ENCODE assay signal across 8 mouse cellular contexts in genomic region chr6:87597116-87597833, GRCm38 (mm10). TPM values are rescaled to one million over a fixed set of nuclear protein-coding genes. Genes with fewer than 3 reads are reported as not detected.
A peak's percentile ranks its signal among the peaks of the same experiment; 100 is the strongest.
DNase-seq lines count a peak whose midpoint lies in the region; ATAC-seq lines count a peak whose summit lies in the region.

No protein-coding gene starts in this region.

- peak; percentile 54 for DNase-seq in gastrocnemius, postnatal 14 days
- no peak for DNase-seq in gastrocnemius, adult 8-10 months (ENCODE audit: low spot score in 2 of 2)
- DNase-seq in kidney, postnatal 36 days, result peak; percentile 76 to 87
- no peak for DNase-seq in liver, embryonic 11.5 days (ENCODE audit: low spot score)
- no peak for DNase-seq in urinary bladder, postnatal 36 days (ENCODE audit: low spot score in 2 of 2)

- H3K4me3 ChIP-seq in forebrain, embryonic 16.5 days (replicated peaks; ENCODE audit: low read length), result no peak overlapping the region
- no peak overlapping the region for H3K4me3 ChIP-seq in liver, embryonic 11.5 days (ENCODE audit: low read depth, low read length)
- H3K4me3 ChIP-seq in intestine, embryonic 16.5 days (ENCODE audit: low read length), result no peak overlapping the region

- intact Hi-C loops in gastrocnemius, postnatal 14 days (cut with DNase I; ENCODE audit: low total_unique reads), result no loop called here

- 15% methylated on average over 10 of the region's 10 CpGs for WGBS in forebrain, embryonic 16.5 days
- 57% methylated on average over 10 of the region's 10 CpGs for WGBS in liver, embryonic 11.5 days
- WGBS in intestine, embryonic 16.5 days, result 43% methylated on average over 10 of the region's 10 CpGs

- H3K4me2 ChIP-seq in forebrain, embryonic 16.5 days (ENCODE audit: low read length), result no peak overlapping the region
- no peak overlapping the region for H3K4me2 ChIP-seq in liver, embryonic 11.5 days
- no peak overlapping the region for H3K4me2 ChIP-seq in intestine, embryonic 16.5 days (ENCODE audit: low read depth, low read length)

- peaks cover 6% of the 10 kb centered on the region for H3K4me1 ChIP-seq in forebrain, embryonic 16.5 days (replicated peaks; ENCODE audit: control insufficient read depth, insufficient read depth, low read length)
- no peaks in the 10 kb centered on the region for H3K4me1 ChIP-seq in liver, embryonic 11.5 days (replicated peaks; ENCODE audit: control insufficient read depth, insufficient read depth, low read length)
- H3K4me1 ChIP-seq in intestine, embryonic 16.5 days (ENCODE audit: control insufficient read depth, insufficient read depth, low read length), result no peaks in the 10 kb centered on the region

- H3K27me3 ChIP-seq in forebrain, embryonic 16.5 days (replicated peaks; ENCODE audit: control insufficient read depth, insufficient read depth, low read length), result no peaks in the 10 kb centered on the region
- no peaks in the 10 kb centered on the region; the same call in 1 of the 2 replicates for H3K27me3 ChIP-seq in liver, embryonic 11.5 days (replicated peaks; ENCODE audit: control insufficient read depth, insufficient read depth, low read length)
- no peaks in the 10 kb centered on the region for H3K27me3 ChIP-seq in intestine, embryonic 16.5 days (replicated peaks; ENCODE audit: control insufficient read depth, insufficient read depth, low read length)

- H3K36me3 ChIP-seq in forebrain, embryonic 16.5 days (ENCODE audit: control insufficient read depth, insufficient read depth), result no peaks in the 10 kb centered on the region
- H3K36me3 ChIP-seq in liver, embryonic 11.5 days (ENCODE audit: control insufficient read depth, insufficient read depth, low read length), result no peaks in the 10 kb centered on the region
- H3K36me3 ChIP-seq in intestine, embryonic 16.5 days (ENCODE audit: control insufficient read depth, insufficient read depth, low read length), result no peaks in the 10 kb centered on the region

- no peaks in the 10 kb centered on the region for H3K9me3 ChIP-seq in forebrain, embryonic 16.5 days (ENCODE audit: control insufficient read depth, low read length)
- no peaks in the 10 kb centered on the region for H3K9me3 ChIP-seq in liver, embryonic 11.5 days (ENCODE audit: control insufficient read depth, low read length)
- H3K9me3 ChIP-seq in intestine, embryonic 16.5 days (ENCODE audit: control insufficient read depth, low read length), result no peaks in the 10 kb centered on the region

- no peak overlapping the region for H3K9ac ChIP-seq in forebrain, embryonic 16.5 days (replicated peaks; ENCODE audit: low read depth, low read length)
- H3K9ac ChIP-seq in liver, embryonic 11.5 days (ENCODE audit: low read depth, low read length), result no peak overlapping the region
- no peak overlapping the region for H3K9ac ChIP-seq in intestine, embryonic 16.5 days (ENCODE audit: low read depth, low read length)

- peak overlapping the region; percentile 33 for H3K27ac ChIP-seq in forebrain, embryonic 16.5 days (ENCODE audit: low read length)
- no peak overlapping the region for H3K27ac ChIP-seq in liver, embryonic 11.5 days (ENCODE audit: low read depth, low read length)
- no peak overlapping the region for H3K27ac ChIP-seq in intestine, embryonic 16.5 days (ENCODE audit: low read length)

- ATAC-seq in CD4-positive, CD25-positive, alpha-beta regulatory T cell, adult 4 months, result peak; percentile 98
- peak; percentile 97 for ATAC-seq in forebrain, embryonic 16.5 days
- ATAC-seq in liver, embryonic 11.5 days (replicated peaks; ENCODE audit: low FRiP score), result no peak
- ATAC-seq in intestine, embryonic 16.5 days, result no peak

RNA-seq across cellular contexts. Expression of gene Prokr1, which starts 6.7 kb away (rescaled TPM):
- 1 to 10 TPM; 2.2 to 3.6 TPM for total RNA-seq in gastrocnemius, postnatal 14 days (2021)
- total RNA-seq in gastrocnemius, adult 8-10 months (2022), result 1 to 10 TPM; 1.2 to 3.2 (median 1.5) TPM
- under 1 TPM in 1 of 2 experiments, not detected in 1; 0.32 TPM for polyA plus RNA-seq in CD4-positive, CD25-positive, alpha-beta regulatory T cell, adult 4 months (2017; shearing (Covaris generic))
- 2.5 and 4.3 TPM in 2 replicates for polyA plus RNA-seq in forebrain, embryonic 16.5 days (2015; fragmentation: Nextera tagmentation; extraction: Ambion mirVana)
- polyA plus RNA-seq in liver, embryonic 11.5 days (2014; fragmentation: Nextera tagmentation; extraction: Ambion mirVana), result 1.8 and 3.2 TPM in 2 replicates
- 2.3 and 2.4 TPM in 2 replicates for polyA plus RNA-seq in intestine, embryonic 16.5 days (2015; fragmentation: Nextera tagmentation; extraction: Ambion mirVana)

Comparison
In these comparisons a context has a peak if more than half of its experiments do, and no peak if none do; other contexts are left out.
1. DNase-seq: peak in gastrocnemius, postnatal 14 days (single experiment) and kidney, postnatal 36 days (2 of 2); none in gastrocnemius, adult 8-10 months (0 of 2), liver, embryonic 11.5 days (single experiment) and urinary bladder, postnatal 36 days (0 of 2).
2. ATAC-seq: peak in CD4-positive, CD25-positive, alpha-beta regulatory T cell, adult 4 months (single experiment) and forebrain, embryonic 16.5 days (single experiment); none in liver, embryonic 11.5 days (single experiment) and intestine, embryonic 16.5 days (single experiment).